Mouse (Mus musculus) forebrain, embryonic 15.5 days (tissue): ENCODE measurements at regions not wholly inside any gene's neighbourhood (a gene's known extent, or its start where the extent isn't known, plus 50 kb on each side); places are given as distances from the start of the nearest gene placed in this dataset.

Source experiments
- ATAC-seq: fragments of 200-750 bp; cut with Nextera tagmentation; replicated peaks from 2 replicates; pipeline ENCODE4 v1.8.0; 2017; ENCODE audit warnings: mild to moderate bottlenecking, moderate TSS enrichment, moderate library complexity
- H3K27ac ChIP-seq: fragments of 300-500 bp; sonication (generic); replicated peaks from 2 replicates; pipeline ENCODE4 v1.5.1; 2015; ENCODE audit warnings: mild to moderate bottlenecking, inconsistent platforms
- H3K27me3 ChIP-seq: fragments of 300-500 bp; sonication (generic); 2 replicates; pipeline ENCODE4 v1.6.1; 2015; ENCODE audit warnings: inconsistent platforms
- H3K36me3 ChIP-seq: fragments of 300-500 bp; sonication (generic); 2 replicates; pipeline ENCODE4 v1.6.1; 2015; ENCODE audit warnings: mild to moderate bottlenecking, inconsistent platforms
- H3K4me1 ChIP-seq: fragments of 300-500 bp; sonication (generic); 2 replicates; pipeline ENCODE4 v1.6.1; 2015; ENCODE audit warnings: inconsistent platforms
- H3K4me2 ChIP-seq: fragments of 300-500 bp; sonication (generic); replicated peaks from 2 replicates; pipeline ENCODE4 v1.6.1; 2015; ENCODE audit warnings: mild to moderate bottlenecking, inconsistent platforms
- H3K4me3 ChIP-seq: fragments of 300-500 bp; sonication (generic); 2 replicates; pipeline ENCODE4 v1.5.1; 2015; ENCODE audit warnings: mild to moderate bottlenecking, inconsistent platforms
- H3K9ac ChIP-seq: fragments of 300-500 bp; sonication (generic); replicated peaks from 2 replicates; pipeline ENCODE4 v1.6.1; 2015; ENCODE audit warnings: mild to moderate bottlenecking, inconsistent platforms
- H3K9me3 ChIP-seq: fragments of 300-500 bp; sonication (generic); 2 replicates; pipeline ENCODE4 v1.6.1; 2016; ENCODE audit warnings: inconsistent platforms
- WGBS: fragments of 180-500 bp; shearing (Covaris S2); methylation state at CpG from one replicate; pipeline ENCODE4 v1.1.7; 2015; ENCODE audit warnings: mixed read lengths; 5-methylcytosine and 5-hydroxymethylcytosine counted together

GRCm38 (mm10) chr17:64229225-64229976 is 102.3 kb downstream of the Pja2 start:
- Histone ChIP-seq H3K9me3 (no peaks in the 10 kb centered on the region), H3K9ac (no peak overlapping the region), H3K27ac (no peak overlapping the region), H3K4me3 (no peak overlapping the region), H3K36me3 (no peaks in the 10 kb centered on the region), H3K4me2 (no peak overlapping the region), H3K27me3 (no peaks in the 10 kb centered on the region), H3K4me1 (no peaks in the 10 kb centered on the region)
- 52% methylated on average over 5 of the region's 5 CpGs for WGBS
- ATAC-seq, result peak; percentile 46; the same call in 1 of the 2 replicates

- H3K4me1 ChIP-seq, result no peaks in the 10 kb centered on the region
- 26% methylated on average over 7 of the region's 7 CpGs for WGBS
- no peaks in the 10 kb centered on the region for H3K36me3 ChIP-seq
- H3K4me3 ChIP-seq, result no peak overlapping the region
- H3K9ac ChIP-seq, result no peak overlapping the region
- no peaks in the 10 kb centered on the region for H3K27me3 ChIP-seq
- no peak for ATAC-seq
- no peak overlapping the region for H3K4me2 ChIP-seq
- H3K27ac ChIP-seq, result no peak overlapping the region
- H3K9me3 ChIP-seq, result no peaks in the 10 kb centered on the region
Measured at GRCm38 (mm10) chr17:64214599-64214998, 117.1 kb downstream of the Pja2 start.

GRCm38 (mm10) chr17:64213251-64213650 is 118.5 kb downstream of the Pja2 start:
- Histone ChIP-seq H3K9me3 (no peaks in the 10 kb centered on the region), H3K27ac (no peak overlapping the region), H3K36me3 (no peaks in the 10 kb centered on the region), H3K4me1 (no peaks in the 10 kb centered on the region), H3K4me2 (no peak overlapping the region), H3K9ac (no peak overlapping the region), H3K4me3 (no peak overlapping the region), H3K27me3 (no peaks in the 10 kb centered on the region)
- ATAC-seq, result no peak
- 93% methylated on average over 4 of the region's 4 CpGs for WGBS

- Histone ChIP-seq H3K27ac (no peak overlapping the region), H3K9ac (no peak overlapping the region), H3K9me3 (no peaks in the 10 kb centered on the region), H3K4me2 (no peak overlapping the region), H3K36me3 (no peaks in the 10 kb centered on the region), H3K4me1 (no peaks in the 10 kb centered on the region), H3K27me3 (no peaks in the 10 kb centered on the region), H3K4me3 (no peak overlapping the region)
- 94% methylated on average over 8 of the region's 8 CpGs for WGBS
- ATAC-seq, result no peak
Measured at GRCm38 (mm10) chr17:64211281-64211680, 120.4 kb downstream of the Pja2 start.

GRCm38 (mm10) chr17:64210366-64210765 is 121.3 kb downstream of the Pja2 start:
- H3K27ac ChIP-seq, result no peak overlapping the region
- no peaks in the 10 kb centered on the region for H3K9me3 ChIP-seq
- H3K27me3 ChIP-seq, result no peaks in the 10 kb centered on the region
- no peak overlapping the region for H3K4me3 ChIP-seq
- H3K4me2 ChIP-seq, result no peak overlapping the region
- no peak for ATAC-seq
- H3K36me3 ChIP-seq, result no peaks in the 10 kb centered on the region
- no peaks in the 10 kb centered on the region for H3K4me1 ChIP-seq
- H3K9ac ChIP-seq, result no peak overlapping the region
- WGBS, result 80% methylated on average over 5 of the region's 5 CpGs

GRCm38 (mm10) chr17:64209640-64210039 is 122.1 kb downstream of the Pja2 start:
- no peak overlapping the region for H3K9ac ChIP-seq
- H3K4me1 ChIP-seq, result no peaks in the 10 kb centered on the region
- H3K36me3 ChIP-seq, result no peaks in the 10 kb centered on the region
- H3K4me2 ChIP-seq, result no peak overlapping the region
- 84% methylated on average over 10 of the region's 10 CpGs for WGBS
- ATAC-seq, result no peak
- H3K27me3 ChIP-seq, result no peaks in the 10 kb centered on the region
- H3K9me3 ChIP-seq, result no peaks in the 10 kb centered on the region
- H3K27ac ChIP-seq, result no peak overlapping the region
- no peak overlapping the region for H3K4me3 ChIP-seq

GRCm38 (mm10) chr17:64208152-64208855 is 123.4 kb downstream of the Pja2 start:
- Histone ChIP-seq H3K9me3 (no peaks in the 10 kb centered on the region), H3K27ac (no peak overlapping the region), H3K27me3 (no peaks in the 10 kb centered on the region), H3K4me3 (no peak overlapping the region), H3K9ac (no peak overlapping the region), H3K36me3 (no peaks in the 10 kb centered on the region), H3K4me1 (no peaks in the 10 kb centered on the region), H3K4me2 (no peak overlapping the region)
- 90% methylated on average over 13 of the region's 13 CpGs for whole genome bisulfite sequencing
- ATAC-seq, result no peak

- Histone ChIP-seq H3K27ac (no peak overlapping the region), H3K9me3 (no peaks in the 10 kb centered on the region), H3K4me1 (no peaks in the 10 kb centered on the region), H3K4me2 (no peak overlapping the region), H3K27me3 (no peaks in the 10 kb centered on the region), H3K4me3 (no peak overlapping the region), H3K9ac (no peak overlapping the region), H3K36me3 (no peaks in the 10 kb centered on the region)
- 51% methylated on average over 14 of the region's 14 CpGs for WGBS
- ATAC-seq, result no peak
Measured at GRCm38 (mm10) chr17:64206196-64206718, 125.5 kb downstream of the Pja2 start.

- H3K27me3 ChIP-seq, result no peaks in the 10 kb centered on the region
- 50% methylated on average over 7 of the region's 7 CpGs for WGBS
Measured at GRCm38 (mm10) chr17:64203611-64204010, 128.1 kb downstream of the Pja2 start.

GRCm38 (mm10) chr17:64202248-64202647 is 129.5 kb downstream of the Pja2 start:
- Histone ChIP-seq H3K4me1 (0 out of 2 replicates have a peak, but pooled peaks cover 5% of the 10 kb centered on the region), H3K9ac (no peak overlapping the region), H3K4me3 (no peak overlapping the region), H3K4me2 (no peak overlapping the region), H3K36me3 (no peaks in the 10 kb centered on the region), H3K27ac (no peak overlapping the region), H3K27me3 (no peaks in the 10 kb centered on the region), H3K9me3 (no peaks in the 10 kb centered on the region)
- ATAC-seq, result no peak
- WGBS, result 93% methylated on average over 6 of the region's 6 CpGs

More at GRCm38 (mm10) chr17:64203611-64204010, 128.1 kb downstream of the Pja2 start:
- Histone ChIP-seq H3K27ac (no peak overlapping the region), H3K9ac (no peak overlapping the region), H3K9me3 (no peaks in the 10 kb centered on the region), H3K36me3 (no peaks in the 10 kb centered on the region), H3K4me2 (no peak overlapping the region), H3K4me1 (0 out of 2 replicates have a peak, but pooled peaks cover 5% of the 10 kb centered on the region), H3K4me3 (no peak overlapping the region)
- ATAC-seq, result no peak

GRCm38 (mm10) chr17:64201609-64202008 is 130.1 kb downstream of the Pja2 start:
- Histone ChIP-seq H3K9me3 (no peaks in the 10 kb centered on the region), H3K4me3 (no peak overlapping the region), H3K27me3 (no peaks in the 10 kb centered on the region), H3K36me3 (no peaks in the 10 kb centered on the region), H3K27ac (no peak overlapping the region), H3K4me1 (0 out of 2 replicates have a peak, but pooled peaks cover 5% of the 10 kb centered on the region), H3K9ac (no peak overlapping the region), H3K4me2 (no peak overlapping the region)
- no peak for ATAC-seq
- 94% methylated on average over 5 of the region's 5 CpGs for WGBS

- Histone ChIP-seq H3K27ac (no peak overlapping the region), H3K9ac (no peak overlapping the region), H3K27me3 (no peaks in the 10 kb centered on the region), H3K4me2 (no peak overlapping the region), H3K4me1 (0 out of 2 replicates have a peak, but pooled peaks cover 5% of the 10 kb centered on the region), H3K4me3 (no peak overlapping the region), H3K9me3 (no peaks in the 10 kb centered on the region), H3K36me3 (no peaks in the 10 kb centered on the region)
- peak; percentile 42 for ATAC-seq
- 80% methylated on average over 14 of the region's 14 CpGs for WGBS
Measured at GRCm38 (mm10) chr17:64200092-64200877, 131.4 kb downstream of the Pja2 start.
